ENCODE assay signal across 23 mouse cellular contexts in the genomic region with DNA sequence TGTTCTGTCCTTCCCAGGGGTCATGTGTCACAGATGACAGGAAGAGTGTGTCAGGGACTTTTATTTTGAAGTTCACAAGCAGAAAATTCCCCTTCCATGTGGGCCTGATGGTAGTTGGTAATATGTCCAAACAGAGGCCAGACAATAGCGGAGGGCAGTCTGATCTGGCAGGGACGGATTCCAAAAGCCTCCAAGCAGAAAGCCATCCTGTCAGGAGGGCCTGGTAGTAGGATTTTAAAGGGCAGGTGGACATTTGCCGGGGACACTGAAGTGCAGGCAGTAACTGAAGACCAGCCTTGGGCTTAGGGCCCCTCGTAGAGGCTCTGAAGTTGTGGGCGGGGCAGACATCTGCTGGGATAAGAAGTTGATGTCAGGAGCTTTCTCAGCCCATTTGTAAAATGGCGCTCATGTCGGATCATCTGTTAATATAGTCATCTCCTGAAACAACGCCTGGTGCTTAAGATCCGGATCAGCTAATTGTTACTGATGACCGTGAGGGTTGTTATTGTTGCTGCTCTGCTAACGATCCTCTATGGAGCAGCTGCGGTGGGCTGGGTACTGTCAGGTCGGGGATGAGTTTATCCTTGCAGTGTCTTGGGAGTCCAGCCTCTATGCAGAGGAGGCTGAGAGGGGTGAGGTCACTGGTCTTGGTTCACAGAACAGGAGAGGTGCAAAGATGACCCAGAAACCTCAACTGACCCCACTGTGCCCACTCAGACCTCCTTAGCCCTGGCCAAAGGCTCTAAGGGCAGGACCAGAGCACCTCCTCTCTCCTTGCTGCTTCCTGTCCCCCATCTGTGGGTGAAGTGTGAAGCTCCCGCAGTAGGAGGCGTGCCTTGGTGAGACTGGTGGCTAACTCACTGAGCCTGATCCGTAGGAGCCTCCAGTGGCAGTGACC. TPM values are rescaled to one million over a fixed set of nuclear protein-coding genes. Genes with fewer than 3 reads are reported as not detected.
DNase-seq lines count a peak whose midpoint lies in the region; ATAC-seq lines count a peak whose summit lies in the region.
"Had no signal": no experiment of that assay in that cellular context is flagged by ENCODE, and none has a peak within 500 bp of the region (broad histone marks: within the 10 kb centered on the region; RNA-seq: fewer than 3 reads in every experiment).

No protein-coding gene starts in this region.

- H3K4me2 ChIP-seq in hindbrain, embryonic 14.5 days (replicated peaks): no peak overlapping the region
- H3K4me2 ChIP-seq in hindbrain, embryonic 11.5 days (replicated peaks; ENCODE audit: low read depth, low read length): no peak overlapping the region
- peak overlapping the region; percentile 28; the same call in 1 of the 2 replicates for H3K4me2 ChIP-seq in midbrain, embryonic 15.5 days
- H3K4me2 ChIP-seq: heart, embryonic 13.5 days; kidney, embryonic 15.5 days; limb, embryonic 13.5 days; liver, embryonic 13.5 days; lung, embryonic 15.5 days; neural tube, embryonic 13.5 days; stomach, embryonic 15.5 days had no signal

- no peaks in the 10 kb centered on the region for H3K36me3 ChIP-seq in hindbrain, embryonic 14.5 days (replicated peaks; ENCODE audit: control insufficient read depth, insufficient read depth)
- no peaks in the 10 kb centered on the region for H3K36me3 ChIP-seq in hindbrain, embryonic 11.5 days (ENCODE audit: control insufficient read depth, insufficient read depth, low read length)
- no peaks in the 10 kb centered on the region for H3K36me3 ChIP-seq in midbrain, embryonic 15.5 days (replicated peaks)
- H3K36me3 ChIP-seq: heart, embryonic 13.5 days; kidney, embryonic 15.5 days; limb, embryonic 13.5 days; liver, embryonic 13.5 days; lung, embryonic 15.5 days; neural tube, embryonic 13.5 days; stomach, embryonic 15.5 days had no signal

- H3K4me1 ChIP-seq in hindbrain, embryonic 14.5 days (replicated peaks; ENCODE audit: control insufficient read depth, insufficient read depth, low read length): peaks cover 41% of the 10 kb centered on the region
- H3K4me1 ChIP-seq in hindbrain, embryonic 11.5 days (replicated peaks; ENCODE audit: control insufficient read depth, insufficient read depth, low read length): peaks cover 16% of the 10 kb centered on the region
- H3K4me1 ChIP-seq in midbrain, embryonic 15.5 days: peaks cover 64% of the 10 kb centered on the region

- no peak overlapping the region for H3K4me3 ChIP-seq in hindbrain, embryonic 14.5 days (replicated peaks; ENCODE audit: low read length)
- H3K4me3 ChIP-seq in hindbrain, embryonic 11.5 days (ENCODE audit: low read depth, low read length): no peak overlapping the region
- no peak overlapping the region for H3K4me3 ChIP-seq in midbrain, embryonic 15.5 days
- H3K4me3 ChIP-seq: gastrocnemius, adult 2 months; heart, embryonic 13.5 days; kidney, embryonic 15.5 days; limb, embryonic 13.5 days; liver, embryonic 13.5 days; lung, embryonic 15.5 days; neural tube, embryonic 13.5 days; stomach, embryonic 15.5 days had no signal

- ATAC-seq in hindbrain, embryonic 14.5 days (ENCODE audit: low FRiP score): peak; percentile 29; the same call in 1 of the 2 replicates
- ATAC-seq in hindbrain, embryonic 11.5 days (ENCODE audit: low FRiP score): no peak
- no peak for ATAC-seq in midbrain, embryonic 15.5 days (replicated peaks)
- ATAC-seq in granulocyte monocyte progenitor cell, adult 5-6 weeks (replicated peaks; ENCODE audit: poor library complexity, severe bottlenecking): no peak
- ATAC-seq: Patski had no signal

- H3K9me3 ChIP-seq in hindbrain, embryonic 14.5 days (ENCODE audit: control insufficient read depth, low read length): no peaks in the 10 kb centered on the region
- H3K9me3 ChIP-seq in hindbrain, embryonic 11.5 days (ENCODE audit: control insufficient read depth, low read length): no peaks in the 10 kb centered on the region
- no peaks in the 10 kb centered on the region for H3K9me3 ChIP-seq in midbrain, embryonic 15.5 days
- H3K9me3 ChIP-seq: heart, embryonic 13.5 days; kidney, embryonic 15.5 days; limb, embryonic 13.5 days; liver, embryonic 13.5 days; lung, embryonic 15.5 days; neural tube, embryonic 13.5 days; stomach, embryonic 15.5 days had no signal

- H3K27me3 ChIP-seq in hindbrain, embryonic 14.5 days (ENCODE audit: control insufficient read depth, insufficient read depth, low read length): peaks cover 26% of the 10 kb centered on the region
- peaks cover 4% of the 10 kb centered on the region; the same call in 1 of the 2 replicates for H3K27me3 ChIP-seq in hindbrain, embryonic 11.5 days (ENCODE audit: control insufficient read depth, insufficient read depth, low read length)
- peaks cover 38% of the 10 kb centered on the region for H3K27me3 ChIP-seq in midbrain, embryonic 15.5 days (replicated peaks)
- H3K27me3 ChIP-seq: Patski had no signal

- WGBS in hindbrain, embryonic 14.5 days: 27% methylated on average over 16 of the region's 16 CpGs
- WGBS in hindbrain, embryonic 11.5 days: 40% methylated on average over 16 of the region's 16 CpGs
- WGBS in midbrain, embryonic 15.5 days: 15% methylated on average over 16 of the region's 16 CpGs

- H3K27ac ChIP-seq in hindbrain, embryonic 14.5 days: no peak overlapping the region
- H3K27ac ChIP-seq in hindbrain, embryonic 11.5 days (ENCODE audit: low read depth, low read length): no peak overlapping the region
- H3K27ac ChIP-seq in midbrain, embryonic 15.5 days: peak overlapping the region; percentile 69
- H3K27ac ChIP-seq: gastrocnemius, adult 2 months; heart, embryonic 13.5 days; kidney, embryonic 15.5 days; limb, embryonic 13.5 days; liver, embryonic 13.5 days; lung, embryonic 15.5 days; macrophage; neural tube, embryonic 13.5 days; stomach, embryonic 15.5 days had no signal

- DNase-seq in cerebellum, postnatal 10 days: peak; percentile 68 to 69
- DNase-seq in cerebellum, postnatal 4 days (ENCODE audit: low spot score in 2 of 2): no peak
- no peak for DNase-seq in hindbrain, embryonic 14.5 days (ENCODE audit: low spot score)
- no peak for DNase-seq in hindbrain, embryonic 11.5 days (ENCODE audit: low spot score)
- peak; percentile 27 for DNase-seq in Muller cell, postnatal 12 days (ENCODE audit: inconsistent ontology term)
- no peak for DNase-seq in embryo, embryonic 11 days
- DNase-seq: adrenal gland, postnatal 10 days; cerebellum, adult 9-11 months; gastrocnemius, adult 2 months; liver, embryonic 13.5 days; thymus, adult 2 months had no signal

- no peak overlapping the region for H3K9ac ChIP-seq in hindbrain, embryonic 14.5 days
- no peak overlapping the region for H3K9ac ChIP-seq in hindbrain, embryonic 11.5 days (ENCODE audit: low read depth, low read length)
- H3K9ac ChIP-seq in midbrain, embryonic 15.5 days: no peak overlapping the region
- H3K9ac ChIP-seq: heart, embryonic 13.5 days; kidney, embryonic 15.5 days; limb, embryonic 13.5 days; liver, embryonic 13.5 days; lung, embryonic 15.5 days; neural tube, embryonic 13.5 days; stomach, embryonic 15.5 days had no signal

RNA-seq across cellular contexts. Expression of gene Epha8, which starts 10.1 kb away (rescaled TPM):
- 13.8 and 15.5 TPM in 2 replicates for polyA plus RNA-seq in hindbrain, embryonic 14.5 days (2014; fragmentation: Nextera tagmentation; extraction: Ambion mirVana)
- polyA plus RNA-seq in hindbrain, embryonic 11.5 days (2014; fragmentation: Nextera tagmentation; extraction: Ambion mirVana): 0.99 and 1.2 TPM in 2 replicates
- polyA plus RNA-seq in midbrain, embryonic 15.5 days (2015; fragmentation: Nextera tagmentation; extraction: Ambion mirVana): 20.5 and 23.1 TPM in 2 replicates
- not detected in 2 replicates for total RNA-seq in granulocyte monocyte progenitor cell, adult 5-6 weeks (2014; fragmentation: Nextera tagmentation)
- total RNA-seq in granulocyte monocyte progenitor cell, adult 5-6 weeks (2017): not detected in 2 replicates
- total RNA-seq: gastrocnemius, adult 2 months; heart, postnatal 25 days; monocyte, adult 5-6 weeks had no signal
- polyA plus RNA-seq: macrophage, Patski had no signal

Comparison
In these comparisons a context has a peak if more than half of its experiments do, and no peak if none do; other contexts are left out.
1. DNase-seq: peak in cerebellum, postnatal 10 days (2 of 2) and Muller cell, postnatal 12 days (single experiment); none in cerebellum, postnatal 4 days (0 of 2), hindbrain, embryonic 14.5 days (single experiment), hindbrain, embryonic 11.5 days (single experiment) and embryo, embryonic 11 days (single experiment).